Comparison of ENCODE assay signal across 30 mouse cellular contexts in genomic region chr7:126440134-126440533, GRCm38 (mm10). TPM values are rescaled to one million over a fixed set of nuclear protein-coding genes. Genes with fewer than 3 reads are reported as not detected.
A peak's percentile ranks its signal among the peaks of the same experiment; 100 is the strongest.
DNase-seq lines count a peak whose midpoint lies in the region; ATAC-seq and TF ChIP-seq lines count a peak whose summit lies in the region.
"Had no signal": no experiment of that assay in that cellular context is flagged by ENCODE, and none has a peak within 500 bp of the region (broad histone marks: within the 10 kb centered on the region; RNA-seq: fewer than 3 reads in every experiment).

No protein-coding gene starts in this region.

- no peaks in the 10 kb centered on the region for H3K79me2 ChIP-seq in heart, adult 2 months (replicated peaks; ENCODE audit: control insufficient read depth, insufficient read depth, low read length)

- no peak for TF ChIP-seq CTCF in heart, adult 2 months (IDR thresholded peaks at IDR 0.05)

- no peak overlapping the region for H3K4me2 ChIP-seq in forebrain, embryonic 14.5 days (ENCODE audit: low read length)
- H3K4me2 ChIP-seq in heart, embryonic 12.5 days = no peak overlapping the region
- H3K4me2 ChIP-seq in midbrain, embryonic 13.5 days (replicated peaks) = no peak overlapping the region
- H3K4me2 ChIP-seq in midbrain, embryonic 15.5 days = no peak overlapping the region
- H3K4me2 ChIP-seq: forebrain, embryonic 13.5 days; heart, embryonic 15.5 days; hindbrain, embryonic 12.5 days; liver, embryonic 12.5 days; midbrain, embryonic 11.5 days; neural tube, embryonic 15.5 days had no signal

- peaks cover 47% of the 10 kb centered on the region for H3K36me3 ChIP-seq in forebrain, embryonic 10.5 days (replicated peaks)
- peaks cover 27% of the 10 kb centered on the region for H3K36me3 ChIP-seq in forebrain, embryonic 14.5 days (ENCODE audit: control insufficient read depth, insufficient read depth, low read length)
- peaks cover 70% of the 10 kb centered on the region for H3K36me3 ChIP-seq in heart, embryonic 12.5 days
- no peaks in the 10 kb centered on the region for H3K36me3 ChIP-seq in heart, adult 2 months (ENCODE audit: control insufficient read depth, insufficient read depth, low read length)
- peaks cover 38% of the 10 kb centered on the region for H3K36me3 ChIP-seq in midbrain, embryonic 13.5 days
- peaks cover 10% of the 10 kb centered on the region; the same call in 1 of the 2 replicates for H3K36me3 ChIP-seq in midbrain, embryonic 15.5 days (replicated peaks)

- H3K4me1 ChIP-seq in forebrain, embryonic 10.5 days = peaks cover 5% of the 10 kb centered on the region; the same call in 1 of the 2 replicates
- H3K4me1 ChIP-seq in forebrain, embryonic 14.5 days (ENCODE audit: control insufficient read depth, insufficient read depth, low read length) = no peaks in the 10 kb centered on the region
- H3K4me1 ChIP-seq in heart, embryonic 12.5 days (replicated peaks) = no peaks in the 10 kb centered on the region
- no peaks in the 10 kb centered on the region for H3K4me1 ChIP-seq in heart, adult 2 months (ENCODE audit: control insufficient read depth, insufficient read depth, low read length)
- no peaks in the 10 kb centered on the region for H3K4me1 ChIP-seq in midbrain, embryonic 13.5 days (replicated peaks)
- H3K4me1 ChIP-seq in midbrain, embryonic 15.5 days = no peaks in the 10 kb centered on the region
- H3K4me1 ChIP-seq: forebrain, embryonic 13.5 days; heart, embryonic 15.5 days; hindbrain, embryonic 12.5 days; liver, embryonic 12.5 days; neural tube, embryonic 15.5 days had no signal

- H3K9me3 ChIP-seq in forebrain, embryonic 10.5 days = no peaks in the 10 kb centered on the region
- no peaks in the 10 kb centered on the region for H3K9me3 ChIP-seq in forebrain, embryonic 14.5 days (replicated peaks; ENCODE audit: control insufficient read depth, low read length)
- H3K9me3 ChIP-seq in heart, embryonic 12.5 days (replicated peaks) = no peaks in the 10 kb centered on the region
- H3K9me3 ChIP-seq in midbrain, embryonic 13.5 days = no peaks in the 10 kb centered on the region
- no peaks in the 10 kb centered on the region for H3K9me3 ChIP-seq in midbrain, embryonic 15.5 days
- H3K9me3 ChIP-seq: forebrain, embryonic 13.5 days; G1E; heart, embryonic 15.5 days; hindbrain, embryonic 12.5 days; liver, embryonic 12.5 days; neural tube, embryonic 15.5 days had no signal

- no peak overlapping the region for H3K4me3 ChIP-seq in forebrain, embryonic 10.5 days
- no peak overlapping the region for H3K4me3 ChIP-seq in forebrain, embryonic 14.5 days (ENCODE audit: low read depth, low read length)
- no peak overlapping the region for H3K4me3 ChIP-seq in heart, embryonic 12.5 days
- H3K4me3 ChIP-seq in heart, adult 2 months = no peak overlapping the region
- H3K4me3 ChIP-seq in midbrain, embryonic 13.5 days (replicated peaks) = no peak overlapping the region
- no peak overlapping the region for H3K4me3 ChIP-seq in midbrain, embryonic 15.5 days
- H3K4me3 ChIP-seq: forebrain, embryonic 13.5 days; heart, embryonic 15.5 days; hindbrain, embryonic 12.5 days; liver, embryonic 12.5 days; neural tube, embryonic 15.5 days had no signal

- ATAC-seq in forebrain, embryonic 14.5 days = no peak
- ATAC-seq in heart, embryonic 12.5 days (ENCODE audit: insufficient number of reproducible peaks, low FRiP score) = 0 out of 2 replicates have a peak, but pooled peaks have one; percentile 33
- ATAC-seq in midbrain, embryonic 13.5 days = no peak
- ATAC-seq in midbrain, embryonic 15.5 days (replicated peaks) = no peak
- ATAC-seq: forebrain, embryonic 13.5 days; intestine, postnatal 0 days; liver, embryonic 12.5 days; liver, postnatal 0 days; Patski had no signal

- H3K27ac ChIP-seq in forebrain, embryonic 10.5 days = peak overlapping the region; percentile 6; the same call in 1 of the 2 replicates
- H3K27ac ChIP-seq in forebrain, embryonic 14.5 days (ENCODE audit: low read depth, low read length) = no peak overlapping the region
- H3K27ac ChIP-seq in heart, embryonic 12.5 days (ENCODE audit: poor library complexity, severe bottlenecking) = no peak overlapping the region
- H3K27ac ChIP-seq in heart, adult 2 months = no peak overlapping the region
- H3K27ac ChIP-seq in midbrain, embryonic 13.5 days = no peak overlapping the region
- H3K27ac ChIP-seq in midbrain, embryonic 15.5 days = no peak overlapping the region
- H3K27ac ChIP-seq: forebrain, embryonic 13.5 days; heart, embryonic 15.5 days; hindbrain, embryonic 12.5 days; liver, embryonic 12.5 days; neural tube, embryonic 15.5 days; stomach, postnatal 0 days had no signal

- no peak for TF ChIP-seq POLR2A in heart, adult 2 months (IDR thresholded peaks at IDR 0.05; ENCODE audit: insufficient read depth, low read depth, low read length)

- no peak for TF ChIP-seq EP300 in heart, adult 2 months (IDR thresholded peaks at IDR 0.05; ENCODE audit: insufficient read depth, low read depth, low read length)

- WGBS in forebrain, embryonic 10.5 days = 92% methylated on average over 9 of the region's 9 CpGs
- 75% methylated on average over 9 of the region's 9 CpGs for WGBS in forebrain, embryonic 14.5 days
- WGBS in heart, embryonic 12.5 days = 90% methylated on average over 9 of the region's 9 CpGs
- WGBS in heart, adult 2 months = 89% methylated on average over 9 of the region's 9 CpGs
- WGBS in midbrain, embryonic 13.5 days = 86% methylated on average over 9 of the region's 9 CpGs
- WGBS in midbrain, embryonic 15.5 days = 81% methylated on average over 9 of the region's 9 CpGs

- no peak for DNase-seq in forebrain, embryonic 10.5 days (ENCODE audit: extremely low spot score, low spot score)
- no peak for DNase-seq in forebrain, embryonic 14.5 days (ENCODE audit: low spot score)
- no peak for DNase-seq in heart, adult 2 months
- peak; percentile 53 for DNase-seq in skeletal muscle tissue, adult 2 months (ENCODE audit: low read depth, low spot score)
- DNase-seq: adrenal gland, postnatal 14 days; cerebellum, adult 11-12 months; cerebellum, adult 9-11 months; kidney, adult 9 months; kidney, postnatal 10 days; layer of hippocampus, postnatal 36 days; liver, postnatal 0 days; lung, postnatal 36 days; retina, postnatal 1 day; right cerebral cortex, postnatal 25 days; thymus, adult 2 months; thymus, postnatal 36 days had no signal

- H3K27me3 ChIP-seq in forebrain, embryonic 10.5 days (ENCODE audit: poor library complexity, severe bottlenecking) = no peaks in the 10 kb centered on the region
- no peaks in the 10 kb centered on the region for H3K27me3 ChIP-seq in forebrain, embryonic 14.5 days (replicated peaks; ENCODE audit: control insufficient read depth, insufficient read depth, low read length)
- no peaks in the 10 kb centered on the region for H3K27me3 ChIP-seq in heart, embryonic 12.5 days (replicated peaks)
- no peaks in the 10 kb centered on the region for H3K27me3 ChIP-seq in heart, adult 2 months (ENCODE audit: control insufficient read depth, insufficient read depth, low read length)
- no peaks in the 10 kb centered on the region for H3K27me3 ChIP-seq in midbrain, embryonic 13.5 days
- H3K27me3 ChIP-seq in midbrain, embryonic 15.5 days (replicated peaks) = no peaks in the 10 kb centered on the region
- H3K27me3 ChIP-seq: forebrain, embryonic 13.5 days; heart, embryonic 15.5 days; hindbrain, embryonic 12.5 days; liver, embryonic 12.5 days; neural tube, embryonic 15.5 days; Patski had no signal

- H3K9ac ChIP-seq in forebrain, embryonic 14.5 days (ENCODE audit: low read length) = no peak overlapping the region
- no peak overlapping the region for H3K9ac ChIP-seq in heart, embryonic 12.5 days
- no peak overlapping the region for H3K9ac ChIP-seq in heart, adult 2 months (ENCODE audit: low read depth, low read length)
- 0 out of 2 replicates have a peak overlapping the region, but pooled peaks have one; percentile 7 for H3K9ac ChIP-seq in midbrain, embryonic 13.5 days (replicated peaks)
- no peak overlapping the region for H3K9ac ChIP-seq in midbrain, embryonic 15.5 days
- H3K9ac ChIP-seq: forebrain, embryonic 13.5 days; heart, embryonic 15.5 days; hindbrain, embryonic 12.5 days; liver, embryonic 12.5 days; liver, postnatal 0 days; neural tube, embryonic 15.5 days had no signal

- intact Hi-C loops in heart, adult 2 months (cut with DNase I) = no loop called here

RNA-seq across cellular contexts. Expression of gene Rabep2, which starts 11.6 kb away (rescaled TPM):
- 24.8 and 25.5 TPM in 2 replicates for polyA plus RNA-seq in forebrain, embryonic 10.5 days (2016; fragmentation: Nextera tagmentation; extraction: Ambion mirVana)
- polyA plus RNA-seq in forebrain, embryonic 14.5 days (2014; fragmentation: Nextera tagmentation; extraction: Ambion mirVana) = 15.6 and 21.4 TPM in 2 replicates
- polyA plus RNA-seq in heart, embryonic 12.5 days (2016; fragmentation: Nextera tagmentation; extraction: Ambion mirVana) = 23.3 and 23.9 TPM in 2 replicates
- total RNA-seq in heart, adult 2 months (2021) = 1 to 10 TPM; 5.3 to 6.3 TPM
- polyA plus RNA-seq in heart, adult 2 months (2012; rRNA removed) = 8.1 and 9.2 TPM in 2 replicates
- polyA plus RNA-seq in midbrain, embryonic 13.5 days (2015; fragmentation: Nextera tagmentation; extraction: Ambion mirVana) = 23.7 and 25.9 TPM in 2 replicates
- polyA plus RNA-seq in midbrain, embryonic 15.5 days (2015; fragmentation: Nextera tagmentation; extraction: Ambion mirVana) = 26.0 and 28.7 TPM in 2 replicates

RNA-seq across cellular contexts. Expression of gene Atp2a1, which starts 22.8 kb away (rescaled TPM):
- 0.33 TPM in 2 replicates for polyA plus RNA-seq in forebrain, embryonic 10.5 days (2016; fragmentation: Nextera tagmentation; extraction: Ambion mirVana)
- 0.12 and 0.24 TPM in 2 replicates for polyA plus RNA-seq in forebrain, embryonic 14.5 days (2014; fragmentation: Nextera tagmentation; extraction: Ambion mirVana)
- polyA plus RNA-seq in heart, embryonic 12.5 days (2016; fragmentation: Nextera tagmentation; extraction: Ambion mirVana) = 1.7 and 3.2 TPM in 2 replicates
- total RNA-seq in heart, adult 2 months (2021) = 1 to 10 TPM; 1.1 to 1.3 TPM
- 5.7 and 6.6 TPM in 2 replicates for polyA plus RNA-seq in heart, adult 2 months (2012; rRNA removed)
- 0.32 and 0.49 TPM in 2 replicates for polyA plus RNA-seq in midbrain, embryonic 13.5 days (2015; fragmentation: Nextera tagmentation; extraction: Ambion mirVana)
- polyA plus RNA-seq in midbrain, embryonic 15.5 days (2015; fragmentation: Nextera tagmentation; extraction: Ambion mirVana) = 0.34 and 0.58 TPM in 2 replicates
- total RNA-seq: G1E had no signal

RNA-seq across cellular contexts. Expression of gene Cd19, which starts 25.4 kb away (rescaled TPM):
- 0.07 and 0.14 TPM in 2 replicates for polyA plus RNA-seq in forebrain, embryonic 10.5 days (2016; fragmentation: Nextera tagmentation; extraction: Ambion mirVana)
- 0.33 TPM in 1 of 2 replicates, not detected in the other for polyA plus RNA-seq in forebrain, embryonic 14.5 days (2014; fragmentation: Nextera tagmentation; extraction: Ambion mirVana)
- polyA plus RNA-seq in heart, embryonic 12.5 days (2016; fragmentation: Nextera tagmentation; extraction: Ambion mirVana) = not detected in 2 replicates
- 1 to 10 TPM in 1 of 2 experiments, under 1 TPM in 1; 0.37 to 1.9 TPM for total RNA-seq in heart, adult 2 months (2021)
- 2.1 and 4.6 TPM in 2 replicates for polyA plus RNA-seq in heart, adult 2 months (2012; rRNA removed)
- polyA plus RNA-seq in midbrain, embryonic 13.5 days (2015; fragmentation: Nextera tagmentation; extraction: Ambion mirVana) = not detected in 2 replicates
- polyA plus RNA-seq in midbrain, embryonic 15.5 days (2015; fragmentation: Nextera tagmentation; extraction: Ambion mirVana) = 0.31 TPM in 1 of 2 replicates, not detected in the other
- total RNA-seq: G1E; layer of hippocampus, postnatal 36 days; left cerebral cortex, postnatal 10 days had no signal
- polyA plus RNA-seq: forebrain, embryonic 13.5 days; G1E; heart, embryonic 15.5 days; hindbrain, embryonic 12.5 days; liver, embryonic 12.5 days; midbrain, embryonic 11.5 days; Patski had no signal

RNA-seq across cellular contexts. Expression of gene Sh2b1, which starts 35.1 kb away (rescaled TPM):
- 49.2 and 50.8 TPM in 2 replicates for polyA plus RNA-seq in forebrain, embryonic 10.5 days (2016; fragmentation: Nextera tagmentation; extraction: Ambion mirVana)
- 49.2 and 59.5 TPM in 2 replicates for polyA plus RNA-seq in forebrain, embryonic 14.5 days (2014; fragmentation: Nextera tagmentation; extraction: Ambion mirVana)
- polyA plus RNA-seq in heart, embryonic 12.5 days (2016; fragmentation: Nextera tagmentation; extraction: Ambion mirVana) = 43.2 and 45.1 TPM in 2 replicates
- total RNA-seq in heart, adult 2 months (2021) = 10 to 100 TPM; 42.5 to 46.1 TPM
- polyA plus RNA-seq in heart, adult 2 months (2012; rRNA removed) = 58.2 and 59.2 TPM in 2 replicates
- polyA plus RNA-seq in midbrain, embryonic 13.5 days (2015; fragmentation: Nextera tagmentation; extraction: Ambion mirVana) = 63.7 and 69.5 TPM in 2 replicates
- polyA plus RNA-seq in midbrain, embryonic 15.5 days (2015; fragmentation: Nextera tagmentation; extraction: Ambion mirVana) = 84.3 and 87.0 TPM in 2 replicates

RNA-seq across cellular contexts. Expression of gene Nfatc2ip, which starts 43.6 kb away (rescaled TPM):
- polyA plus RNA-seq in forebrain, embryonic 10.5 days (2016; fragmentation: Nextera tagmentation; extraction: Ambion mirVana) = 2.6 and 2.8 TPM in 2 replicates
- 3.7 and 4.1 TPM in 2 replicates for polyA plus RNA-seq in forebrain, embryonic 14.5 days (2014; fragmentation: Nextera tagmentation; extraction: Ambion mirVana)
- 1.7 and 2.2 TPM in 2 replicates for polyA plus RNA-seq in heart, embryonic 12.5 days (2016; fragmentation: Nextera tagmentation; extraction: Ambion mirVana)
- total RNA-seq in heart, adult 2 months (2021) = 1 to 10 TPM; 4.0 to 4.9 TPM
- 3.0 and 5.6 TPM in 2 replicates for polyA plus RNA-seq in heart, adult 2 months (2012; rRNA removed)
- 2.9 and 3.8 TPM in 2 replicates for polyA plus RNA-seq in midbrain, embryonic 13.5 days (2015; fragmentation: Nextera tagmentation; extraction: Ambion mirVana)
- 2.2 and 2.6 TPM in 2 replicates for polyA plus RNA-seq in midbrain, embryonic 15.5 days (2015; fragmentation: Nextera tagmentation; extraction: Ambion mirVana)
